Mouse (Mus musculus) mouse trophoblast stem cell (cell line): ENCODE measurements at regions not wholly inside any gene's neighbourhood (a gene's known extent, or its start where the extent isn't known, plus 50 kb on each side); places are given as distances from the start of the nearest gene placed in this dataset.

Experiments
- in situ Hi-C, 2 experiments: fragments of 300-500 bp; cut with MseI, MboI; formaldehyde crosslinking; loops; 2 replicates in 1 of 2; 3 replicates in 1 of 2; pipeline ENCODE4 v1.15.1; 2025

GRCm38 (mm10) chr6:94818220-94818619, 118.3 kb upstream of the Lrig1 start:
- in situ Hi-C loops: no loop called here

GRCm38 (mm10) chr6:94816161-94816560, 116.2 kb upstream of the Lrig1 start:
- in situ Hi-C loops: no loop called here

- in situ Hi-C loops: no loop called here
These were observed 114.8 kb upstream of the Lrig1 start for GRCm38 (mm10) chr6:94814711-94815110.

- in situ Hi-C loops: no loop called here
These were observed 113.7 kb upstream of the Lrig1 start for GRCm38 (mm10) chr6:94813481-94814148.

GRCm38 (mm10) chr6:94811846-94812245, 111.9 kb upstream of the Lrig1 start:
- in situ Hi-C loops: no loop called here

- in situ Hi-C loops: no loop called here
These were observed 107.3 kb upstream of the Lrig1 start for GRCm38 (mm10) chr6:94807216-94807615.

GRCm38 (mm10) chr6:94806481-94807160, 106.7 kb upstream of the Lrig1 start:
- in situ Hi-C loops: no loop called here

GRCm38 (mm10) chr6:94805685-94806084, 105.7 kb upstream of the Lrig1 start:
- in situ Hi-C loops: no loop called here

GRCm38 (mm10) chr6:94804284-94804815, 104.4 kb upstream of the Lrig1 start:
- in situ Hi-C loops: no loop called here

GRCm38 (mm10) chr6:94801039-94801438, 101.1 kb upstream of the Lrig1 start:
- in situ Hi-C loops: no loop called here

GRCm38 (mm10) chr6:94798545-94799211, 98.7 kb upstream of the Lrig1 start:
- in situ Hi-C loops: no loop called here

- in situ Hi-C loops: no loop called here
These were observed 95.5 kb upstream of the Lrig1 start for GRCm38 (mm10) chr6:94795442-94795841.

- in situ Hi-C loops: no loop called here
These were observed 93.6 kb upstream of the Lrig1 start for GRCm38 (mm10) chr6:94793555-94793954.

- in situ Hi-C loops: no loop called here
These were observed 92.4 kb upstream of the Lrig1 start for GRCm38 (mm10) chr6:94792312-94792711.

- in situ Hi-C loops: no loop called here
These were observed 89.4 kb upstream of the Lrig1 start for GRCm38 (mm10) chr6:94789308-94789763.

GRCm38 (mm10) chr6:94783471-94783870, 83.5 kb upstream of the Lrig1 start:
- in situ Hi-C loops: no loop called here

GRCm38 (mm10) chr6:94780621-94781020, 80.7 kb upstream of the Lrig1 start:
- in situ Hi-C loops: no loop called here

GRCm38 (mm10) chr6:94779854-94780253, 79.9 kb upstream of the Lrig1 start:
- in situ Hi-C loops: no loop called here

GRCm38 (mm10) chr6:94779213-94779612, 79.3 kb upstream of the Lrig1 start:
- in situ Hi-C loops: no loop called here

GRCm38 (mm10) chr6:94778797-94779196, 78.8 kb upstream of the Lrig1 start:
- in situ Hi-C loops: no loop called here

- in situ Hi-C loops: no loop called here
These were observed 76.6 kb upstream of the Lrig1 start for GRCm38 (mm10) chr6:94776585-94776984.

- in situ Hi-C loops: no loop called here
These were observed 74.9 kb upstream of the Lrig1 start for GRCm38 (mm10) chr6:94774871-94775270.
